Mouse (Mus musculus) stomach, postnatal 0 days (tissue): ENCODE measurements at regions not wholly inside any gene's neighbourhood (a gene's known extent, or its start where the extent isn't known, plus 50 kb on each side); places are given as distances from the start of the nearest gene placed in this dataset.

Experiments
- ATAC-seq: fragments of 200-750 bp; cut with Nextera tagmentation; 2 replicates; pipeline ENCODE4 v1.8.0; 2017; ENCODE audit not compliant: low FRiP score, low TSS enrichment
- DNase-seq: peaks from one replicate; pipeline ENCODE4 v3.0.0-alpha.2; 2016; ENCODE audit warnings: low spot score
- H3K27ac ChIP-seq: fragments of 300-500 bp; sonication (generic); replicated peaks from 2 replicates; pipeline ENCODE4 v1.5.1; 2014; ENCODE audit warnings: mild to moderate bottlenecking, control low read depth
- H3K27me3 ChIP-seq: fragments of 300-500 bp; sonication (generic); 2 replicates; pipeline ENCODE4 v1.6.1; 2014; ENCODE audit warnings: low read length; ENCODE audit not compliant: control insufficient read depth, insufficient read depth
- H3K36me3 ChIP-seq: fragments of 300-500 bp; sonication (generic); 2 replicates; pipeline ENCODE4 v1.6.1; 2014; ENCODE audit warnings: low read length, mixed read lengths; ENCODE audit not compliant: control insufficient read depth, insufficient read depth
- H3K4me1 ChIP-seq: fragments of 300-500 bp; sonication (generic); replicated peaks from 2 replicates; pipeline ENCODE4 v1.6.1; 2014; ENCODE audit warnings: antibody characterized with exemption; ENCODE audit not compliant: control insufficient read depth, insufficient read depth
- H3K4me2 ChIP-seq: fragments of 300-500 bp; sonication (generic); replicated peaks from 2 replicates; pipeline ENCODE4 v1.6.1; 2014; ENCODE audit warnings: low read depth, mild to moderate bottlenecking, control low read depth, moderate library complexity
- H3K4me3 ChIP-seq: fragments of 300-500 bp; sonication (generic); 2 replicates; pipeline ENCODE4 v1.5.1; 2014; ENCODE audit warnings: low read depth, low read length, control low read depth
- H3K9ac ChIP-seq: fragments of 300-500 bp; sonication (generic); 2 replicates; pipeline ENCODE4 v1.6.1; 2014; ENCODE audit warnings: mild to moderate bottlenecking, low read length, control low read depth, mixed read lengths
- H3K9me3 ChIP-seq: fragments of 300-500 bp; sonication (generic); 2 replicates; pipeline ENCODE4 v1.6.1; 2016; ENCODE audit warnings: low read length; ENCODE audit not compliant: control insufficient read depth
- CTCF ChIP-seq: IDR thresholded peaks from 2 replicates; pipeline ENCODE4 v1.5.1; 2016; ENCODE audit warnings: antibody characterized with exemption, low read depth, mild to moderate bottlenecking, moderate library complexity
- EP300 ChIP-seq: optimal IDR thresholded peaks from 2 replicates; pipeline ENCODE3; 2016; ENCODE audit warnings: antibody characterized with exemption
- WGBS: fragments of 180-500 bp; shearing (Covaris S2); extraction: QIAGEN DNeasy Blood & Tissue Kit; methylation state at CpG from one replicate; pipeline ENCODE4 v1.1.7; 2014; 5-methylcytosine and 5-hydroxymethylcytosine counted together

DNA sequence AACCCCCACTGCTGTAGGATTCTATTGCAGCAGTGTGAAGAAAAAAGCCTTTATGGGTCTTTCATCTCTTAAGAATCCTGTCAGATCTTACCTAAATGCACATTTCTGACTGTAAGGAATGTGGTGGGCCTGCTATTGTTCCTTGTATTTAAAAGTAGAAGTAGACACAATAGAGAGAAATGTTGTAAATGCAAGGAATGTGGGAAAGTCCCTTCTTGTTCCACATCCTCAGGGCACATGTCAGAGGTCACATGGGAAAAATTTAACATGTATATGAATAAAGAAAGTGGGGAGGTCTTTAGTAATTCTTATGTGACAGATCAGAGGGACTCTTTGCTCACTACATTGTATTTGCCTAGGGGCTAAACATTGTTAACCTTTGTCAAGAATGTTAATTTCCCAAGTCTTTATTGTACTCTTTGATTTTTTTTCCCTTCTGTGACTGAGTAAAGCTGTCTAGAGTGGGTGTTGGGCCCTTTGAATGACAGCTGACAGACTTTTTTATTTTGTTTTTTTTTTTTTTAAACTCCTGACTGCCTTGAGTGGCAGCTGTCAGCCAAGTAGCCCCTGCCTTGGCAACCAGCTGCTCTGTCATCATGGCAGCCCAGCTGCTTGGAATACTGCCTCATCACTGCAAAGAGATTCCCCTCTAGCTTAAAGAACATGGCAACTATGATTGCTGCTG, 117.9 kb downstream of the Icos start:
- TF ChIP-seq CTCF (no peak), EP300 (no peak)
- no peak for DNase-seq
- no peak overlapping the region for H3K4me3 ChIP-seq

GRCm38 (mm10) chr1:61099341-61099740, 121.6 kb downstream of the Icos start:
- no peak overlapping the region for H3K4me2 ChIP-seq
- ATAC-seq, result no peak
- TF ChIP-seq EP300, result no peak
- no peak for TF ChIP-seq CTCF
- H3K9me3 ChIP-seq, result no peaks in the 10 kb centered on the region
- no peak for DNase-seq
- H3K27me3 ChIP-seq, result no peaks in the 10 kb centered on the region
- no peak overlapping the region for H3K9ac ChIP-seq
- no peaks in the 10 kb centered on the region for H3K4me1 ChIP-seq
- H3K27ac ChIP-seq, result no peak overlapping the region
- 55% methylated on average over 5 of the region's 5 CpGs for WGBS
- H3K4me3 ChIP-seq, result no peak overlapping the region
- no peaks in the 10 kb centered on the region for H3K36me3 ChIP-seq

More for the DNA sequence above, 117.9 kb downstream of the Icos start:
- Histone ChIP-seq H3K4me2 (no peak overlapping the region), H3K27me3 (no peaks in the 10 kb centered on the region), H3K9ac (no peak overlapping the region), H3K36me3 (no peaks in the 10 kb centered on the region), H3K27ac (no peak overlapping the region), H3K9me3 (no peaks in the 10 kb centered on the region), H3K4me1 (no peaks in the 10 kb centered on the region)
- ATAC-seq, result no peak

DNA sequence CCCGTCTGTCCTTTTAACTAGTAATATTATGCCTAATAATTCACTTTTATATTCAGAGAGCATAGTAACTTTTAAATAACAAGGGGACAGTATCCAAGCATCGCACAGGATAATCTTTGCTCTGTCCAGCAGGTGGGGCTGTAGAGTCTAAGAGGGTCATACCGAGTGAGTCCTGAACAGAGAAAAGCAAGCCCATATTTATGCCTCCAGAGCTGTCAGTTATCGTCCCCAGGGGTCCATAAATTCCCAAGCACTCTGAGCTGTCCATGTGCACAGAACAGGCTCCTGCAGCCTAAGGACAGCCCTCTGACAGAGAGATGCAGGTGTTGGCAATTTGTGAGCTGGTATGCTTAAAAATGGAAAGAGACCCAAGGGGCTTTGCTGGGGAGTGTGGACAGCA, 124.0 kb downstream of the Icos start:
- ATAC-seq (no peak), DNase-seq (peak; percentile 35)
- 63% methylated on average over 4 of the region's 4 CpGs for WGBS
- Histone ChIP-seq H3K4me2 (no peak overlapping the region), H3K27me3 (no peaks in the 10 kb centered on the region), H3K4me1 (no peaks in the 10 kb centered on the region), H3K9ac (no peak overlapping the region), H3K36me3 (no peaks in the 10 kb centered on the region), H3K9me3 (no peaks in the 10 kb centered on the region), H3K4me3 (no peak overlapping the region), H3K27ac (no peak overlapping the region)
- TF ChIP-seq EP300 (no peak), CTCF (peak; percentile 64)

GRCm38 (mm10) chr1:61102346-61102745, 124.6 kb downstream of the Icos start:
- WGBS, result 67% methylated on average over 5 of the region's 5 CpGs
- no peaks in the 10 kb centered on the region for H3K4me1 ChIP-seq

DNA sequence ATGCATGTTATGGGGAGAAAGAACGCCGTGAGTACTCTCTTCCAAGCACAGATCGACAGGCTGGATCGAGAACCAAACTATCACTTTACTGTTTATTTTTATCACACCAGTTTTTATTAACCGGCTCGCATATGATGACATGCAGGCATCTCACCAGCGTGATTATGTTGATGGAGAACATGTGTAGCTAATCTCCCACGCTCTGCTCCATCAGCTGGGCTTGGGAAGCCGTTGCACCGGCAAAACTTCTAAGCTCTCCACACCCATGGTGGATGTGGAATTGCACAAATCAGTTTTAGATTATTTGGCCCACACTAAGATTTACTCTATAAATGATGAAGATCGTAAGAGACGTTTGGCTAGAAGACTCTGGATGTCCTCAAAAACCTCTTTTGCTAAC, 125.9 kb downstream of the Icos start:
- no peaks in the 10 kb centered on the region for H3K36me3 ChIP-seq
- no peak for TF ChIP-seq CTCF
- TF ChIP-seq EP300, result no peak
- 56% methylated on average over 12 of the region's 12 CpGs for WGBS
- no peaks in the 10 kb centered on the region for H3K4me1 ChIP-seq
- no peak for ATAC-seq
- no peaks in the 10 kb centered on the region for H3K27me3 ChIP-seq
- H3K9ac ChIP-seq, result no peak overlapping the region
- no peak overlapping the region for H3K27ac ChIP-seq
- H3K4me2 ChIP-seq, result no peak overlapping the region
- no peak for DNase-seq
- no peak overlapping the region for H3K4me3 ChIP-seq
- H3K9me3 ChIP-seq, result no peaks in the 10 kb centered on the region

More at GRCm38 (mm10) chr1:61102346-61102745, 124.6 kb downstream of the Icos start:
- ATAC-seq (no peak), DNase-seq (no peak)
- Histone ChIP-seq H3K4me2 (no peak overlapping the region), H3K27me3 (no peaks in the 10 kb centered on the region), H3K4me3 (no peak overlapping the region), H3K9ac (no peak overlapping the region), H3K9me3 (no peaks in the 10 kb centered on the region), H3K27ac (no peak overlapping the region), H3K36me3 (no peaks in the 10 kb centered on the region)
- no peak for TF ChIP-seq EP300
- TF ChIP-seq CTCF, result no peak

DNA sequence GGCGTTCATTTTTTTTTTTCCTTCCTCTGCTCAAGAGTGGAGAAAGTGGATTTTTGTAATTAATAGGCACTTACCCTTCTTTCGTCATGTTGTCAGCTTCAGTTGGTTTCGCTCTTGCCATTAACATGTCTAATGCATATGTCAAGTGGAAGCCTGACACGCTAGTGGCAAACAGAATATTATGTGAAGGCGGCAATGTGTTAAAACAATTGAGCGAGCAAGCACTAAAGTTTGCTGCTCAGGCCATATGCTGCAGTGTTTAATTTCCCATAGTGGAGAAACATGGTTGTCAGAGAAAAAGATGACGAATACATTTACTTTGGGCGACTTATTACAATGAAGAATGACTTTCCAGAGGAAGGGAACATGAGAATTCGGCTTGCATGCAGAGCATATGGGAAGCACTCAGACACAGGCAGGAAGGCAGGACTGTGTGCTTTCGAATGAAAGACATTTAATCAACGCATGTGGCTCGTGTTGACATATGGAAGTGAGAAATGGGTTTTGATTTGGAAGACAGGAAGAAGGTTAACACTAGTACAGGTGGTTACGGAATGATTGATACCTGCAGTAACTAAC, 134.1 kb downstream of the Icos start:
- Histone ChIP-seq H3K27ac (no peak overlapping the region), H3K4me2 (no peak overlapping the region), H3K9me3 (no peaks in the 10 kb centered on the region), H3K27me3 (no peaks in the 10 kb centered on the region), H3K9ac (no peak overlapping the region), H3K4me3 (no peak overlapping the region), H3K36me3 (no peaks in the 10 kb centered on the region), H3K4me1 (no peaks in the 10 kb centered on the region)
- DNase-seq, result no peak
- TF ChIP-seq EP300 (no peak), CTCF (no peak)
- WGBS, result 79% methylated on average over 13 of the region's 13 CpGs
- ATAC-seq, result no peak
